Mouse (Mus musculus) heart, adult 2 months (tissue): Measurements from ENCODE around the gene Hps6. TPM values are rescaled to one million over a fixed set of nuclear protein-coding genes. Genes with fewer than 3 reads are reported as not detected.

Source experiments
- DNase-seq, 2 experiments: peaks; one replicate each; pipeline ENCODE4 v3.0.0; 2021
- H3K27ac ChIP-seq: fragments of 200-600 bp; 2 replicates; pipeline ENCODE4 v1.8.1; 2022
- H3K27me3 ChIP-seq: fragments of 200-500 bp; 2 replicates; pipeline ENCODE4 v1.6.1; 2012; ENCODE audit warnings: mild to moderate bottlenecking, low read length, inconsistent platforms, mixed read lengths; ENCODE audit not compliant: control insufficient read depth, insufficient read depth
- H3K36me3 ChIP-seq: fragments of 200-500 bp; 2 replicates; pipeline ENCODE4 v1.6.1; 2012; ENCODE audit warnings: low read length, inconsistent platforms; ENCODE audit not compliant: control insufficient read depth, insufficient read depth
- H3K4me1 ChIP-seq: fragments of 200-500 bp; 2 replicates; pipeline ENCODE4 v1.6.1; 2011; ENCODE audit warnings: low read length; ENCODE audit not compliant: control insufficient read depth, insufficient read depth
- H3K4me3 ChIP-seq: fragments of 200-600 bp; 2 replicates; pipeline ENCODE4 v1.8.1; 2022
- H3K79me2 ChIP-seq: fragments of 200-500 bp; replicated peaks from 2 replicates; pipeline ENCODE4 v1.6.1; 2012; ENCODE audit warnings: mild to moderate bottlenecking, inconsistent platforms, low read length, moderate library complexity, mixed read lengths; ENCODE audit not compliant: control insufficient read depth, insufficient read depth
- H3K9ac ChIP-seq: fragments of 200-500 bp; 2 replicates; pipeline ENCODE4 v1.6.1; 2012; ENCODE audit warnings: low read depth, mild to moderate bottlenecking, control low read depth, inconsistent platforms, low read length, mixed read lengths
- CTCF ChIP-seq: fragments of 200-600 bp; IDR thresholded peaks from 2 replicates; pipeline ENCODE4 v1.8.1; 2022; ENCODE audit warnings: antibody characterized with exemption, mild to moderate bottlenecking, moderate library complexity
- EP300 ChIP-seq: fragments of 200-500 bp; IDR thresholded peaks from 2 replicates; pipeline ENCODE4 v1.6.1; 2011; ENCODE audit warnings: low read depth, low read length, control low read depth; ENCODE audit not compliant: insufficient read depth
- POLR2A ChIP-seq: fragments of 200-500 bp; IDR thresholded peaks from 2 replicates; pipeline ENCODE4 v1.6.1; 2011; ENCODE audit warnings: mild to moderate bottlenecking, low read depth, low read length, control low read depth; ENCODE audit not compliant: insufficient read depth
- WGBS: fragments of 180-500 bp; shearing (Covaris S2); methylation state at CpG from one replicate; pipeline ENCODE4 v1.1.7; 2018; 5-methylcytosine and 5-hydroxymethylcytosine counted together
- intact Hi-C: fragments of 180-260 bp; cut with DNase I; formaldehyde crosslinking; loops from one replicate; pipeline ENCODE4 v1.15.1; 2025
- polyA plus RNA-seq: library from polyadenylated mRNA; depleted of rRNA; stranded (reverse); fragments of >200 nt; gene quantifications from 2 replicates; pipeline ENCODE4 v1.2.3, GENCODE M21; 2012
- total RNA-seq, 2 experiments: library from RNA; stranded (reverse); gene quantifications; 2 replicates each; pipeline ENCODE4 v1.2.3; 2021

Hps6 gene
- total and polyA plus RNA-seq, 3 experiments, result 3.6 to 5.6 (median 5.2) TPM

DNA sequence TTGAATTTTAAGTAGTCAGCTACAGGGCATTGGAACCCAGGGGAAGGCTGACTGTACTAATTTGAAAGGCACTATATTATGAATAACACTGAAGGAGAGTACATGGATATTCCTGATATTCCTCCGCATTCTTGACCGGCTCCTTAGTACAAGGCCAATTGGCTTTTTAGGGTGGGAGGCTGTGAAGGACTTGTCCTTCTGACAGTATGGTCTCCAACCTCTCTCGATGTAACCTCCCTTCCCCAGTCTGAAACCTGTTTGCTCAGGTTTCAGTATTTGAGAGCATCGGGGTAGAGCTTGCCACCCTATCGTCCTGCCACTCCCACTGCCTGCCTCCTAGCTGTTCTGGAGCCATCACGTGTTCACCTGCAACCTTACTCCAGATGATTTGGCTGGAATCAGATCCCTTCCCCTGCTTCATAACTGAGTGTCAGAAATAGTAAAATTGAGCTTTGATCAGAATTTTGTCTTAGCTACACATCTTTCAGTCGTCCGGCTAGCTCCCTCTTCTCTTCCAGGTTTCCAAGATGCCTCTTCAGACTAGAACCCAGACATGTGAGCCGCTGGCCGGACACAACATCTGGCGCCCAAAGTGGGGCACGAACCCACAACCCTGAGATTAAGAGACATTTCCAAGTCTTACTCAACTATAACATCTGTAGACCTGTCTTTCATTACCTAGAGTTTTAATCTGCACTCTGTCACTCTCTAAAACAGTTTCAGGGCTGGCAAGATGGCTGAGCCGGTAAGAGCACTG lies 9.1 kb upstream of the Hps6 start:
- Histone ChIP-seq H3K27ac (no peak overlapping the region), H3K79me2 (peaks cover 4% of the 10 kb centered on the region), H3K9ac (no peak overlapping the region), H3K27me3 (no peaks in the 10 kb centered on the region), H3K36me3 (no peaks in the 10 kb centered on the region), H3K4me3 (no peak overlapping the region), H3K4me1 (peaks cover 2% of the 10 kb centered on the region)
- TF ChIP-seq CTCF (no peak), EP300 (no peak), POLR2A (no peak)
- DNase-seq, result no peak
- WGBS, result 96% methylated on average over 13 of the region's 13 CpGs
- intact Hi-C loops, result no loop called here

DNA sequence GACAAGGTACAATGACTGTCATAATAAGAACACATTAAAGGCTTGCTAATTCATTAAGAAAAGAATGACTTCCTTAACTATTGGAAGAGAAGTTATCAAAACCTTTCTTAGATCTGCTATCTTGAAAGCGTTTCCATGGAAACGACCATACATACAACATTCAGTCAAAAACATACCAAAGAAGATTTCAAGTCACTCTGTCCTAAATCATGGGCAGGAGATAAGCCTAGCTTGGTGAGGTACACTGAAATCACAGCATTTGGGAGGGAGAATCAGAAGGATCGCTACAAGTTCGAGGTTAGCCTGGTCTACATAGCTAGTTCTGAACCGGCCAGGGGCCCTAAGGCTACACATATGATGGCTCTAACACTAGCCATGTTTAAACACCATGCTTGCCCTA lies 5.9 kb upstream of the Hps6 start:
- TF ChIP-seq POLR2A (no peak), EP300 (no peak), CTCF (no peak)
- intact Hi-C loops, result no loop called here
- peak overlapping the region; percentile 90 for H3K27ac ChIP-seq
- no peaks in the 10 kb centered on the region for H3K27me3 ChIP-seq
- no peaks in the 10 kb centered on the region for H3K79me2 ChIP-seq
- H3K4me3 ChIP-seq, result peak overlapping the region; percentile 82
- H3K4me1 ChIP-seq, result peaks cover 2% of the 10 kb centered on the region
- no peaks in the 10 kb centered on the region for H3K36me3 ChIP-seq
- DNase-seq, result no peak
- peak overlapping the region; percentile 95; the same call in 1 of the 2 replicates for H3K9ac ChIP-seq
- 47% methylated on average over 5 of the region's 5 CpGs for WGBS

DNA sequence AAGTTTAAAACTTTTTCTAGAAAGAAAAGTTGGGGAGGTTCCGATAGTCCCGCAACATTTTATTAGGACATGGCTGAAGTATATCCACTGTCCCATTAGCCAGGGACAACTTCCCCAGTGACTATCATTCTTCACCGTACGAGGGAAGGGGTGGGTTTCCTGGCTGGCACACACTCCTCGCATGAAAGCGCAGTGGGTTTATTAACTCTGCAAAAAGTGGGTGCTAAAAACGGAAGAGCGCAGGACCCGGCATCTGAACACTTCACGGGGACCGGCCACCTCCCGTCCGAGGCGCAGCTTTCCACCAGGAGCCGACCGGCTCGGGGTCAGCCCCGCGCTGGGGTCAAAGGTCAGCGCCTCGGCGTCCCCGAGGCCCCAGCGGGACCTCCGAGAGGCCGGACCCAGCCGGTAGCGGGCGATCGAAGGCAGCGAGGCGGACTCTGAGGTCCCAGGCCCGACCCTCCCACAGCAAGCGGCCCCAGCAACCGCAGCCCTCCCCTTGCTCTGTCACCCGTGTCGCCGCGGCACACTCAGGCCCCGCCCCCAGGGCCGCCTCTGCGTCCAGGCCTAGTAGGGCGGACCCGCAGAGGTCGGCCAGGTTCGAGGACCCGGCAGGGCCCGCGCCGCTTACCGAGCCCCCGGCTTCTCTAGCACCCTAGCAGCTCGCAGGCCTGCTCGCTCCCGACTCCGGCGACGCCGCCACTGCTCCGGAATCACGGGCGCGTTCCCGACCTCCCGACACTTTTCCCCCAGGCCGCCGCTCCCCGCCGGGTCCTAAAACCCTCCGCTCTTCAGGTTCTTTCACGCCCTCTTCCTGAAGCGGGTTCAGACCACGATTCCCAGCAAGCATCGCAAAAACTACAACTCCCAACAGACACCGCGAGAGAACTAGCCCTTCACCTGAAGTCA lies 5.3 kb upstream of the Hps6 start, which contains the start of gene Armh3:
Gene Armh3 (minus strand): TSS at position 704 of the 909 bp plus-strand sequence.
- Histone ChIP-seq H3K27me3 (no peaks in the 10 kb centered on the region), H3K36me3 (no peaks in the 10 kb centered on the region), H3K4me1 (peaks cover 2% of the 10 kb centered on the region), H3K79me2 (no peaks in the 10 kb centered on the region), H3K4me3 (peak within 1 kb of the TSS; percentile 82), H3K9ac (peak within 1 kb of the TSS; percentile 95), H3K27ac (peak within 1 kb of the TSS; percentile 90)
- DNase-seq, result peak; percentile 93 to 95
- TF ChIP-seq EP300 (no peak), CTCF (0 out of 2 replicates have a peak, but pooled peaks have one; percentile 14), POLR2A (peak; percentile 62)
- WGBS, result under 1% methylated on average over 75 of the region's 76 CpGs
- intact Hi-C loops, result no loop called here

DNA sequence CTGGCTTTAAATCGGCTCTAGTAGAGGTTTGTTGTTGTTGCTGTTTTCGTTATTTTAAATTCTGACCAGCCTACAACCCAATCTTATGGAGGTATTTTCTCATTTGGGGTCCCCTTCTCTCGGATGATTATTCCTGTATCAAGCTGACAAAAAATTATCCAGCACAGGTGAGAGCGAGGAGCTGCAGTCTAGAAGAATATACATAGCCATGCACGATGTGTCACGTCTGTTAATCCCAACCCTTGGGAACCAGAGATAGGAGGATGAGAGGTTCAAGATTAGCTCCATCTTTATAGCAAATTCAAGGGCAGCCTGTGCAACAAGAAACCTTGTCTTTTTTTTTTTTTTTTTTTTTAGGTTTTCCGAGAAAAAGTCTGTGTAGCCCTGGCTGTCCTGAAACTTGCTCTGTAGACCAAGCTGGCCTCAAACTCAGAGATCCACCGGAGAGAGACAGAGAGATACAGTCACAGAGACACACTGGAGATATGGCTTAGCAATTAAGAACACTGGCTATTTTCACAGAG lies 4.6 kb upstream of the Hps6 start:
- H3K4me3 ChIP-seq, result peak overlapping the region; percentile 82
- no peak overlapping the region for H3K9ac ChIP-seq
- no peaks in the 10 kb centered on the region for H3K36me3 ChIP-seq
- TF ChIP-seq EP300 (no peak), CTCF (no peak), POLR2A (no peak)
- H3K4me1 ChIP-seq, result peaks cover 2% of the 10 kb centered on the region
- no peaks in the 10 kb centered on the region for H3K79me2 ChIP-seq
- DNase-seq, result no peak
- peak overlapping the region; percentile 90 for H3K27ac ChIP-seq
- 8% methylated on average over 8 of the region's 8 CpGs for WGBS
- no peaks in the 10 kb centered on the region for H3K27me3 ChIP-seq
- intact Hi-C loops, result no loop called here

DNA sequence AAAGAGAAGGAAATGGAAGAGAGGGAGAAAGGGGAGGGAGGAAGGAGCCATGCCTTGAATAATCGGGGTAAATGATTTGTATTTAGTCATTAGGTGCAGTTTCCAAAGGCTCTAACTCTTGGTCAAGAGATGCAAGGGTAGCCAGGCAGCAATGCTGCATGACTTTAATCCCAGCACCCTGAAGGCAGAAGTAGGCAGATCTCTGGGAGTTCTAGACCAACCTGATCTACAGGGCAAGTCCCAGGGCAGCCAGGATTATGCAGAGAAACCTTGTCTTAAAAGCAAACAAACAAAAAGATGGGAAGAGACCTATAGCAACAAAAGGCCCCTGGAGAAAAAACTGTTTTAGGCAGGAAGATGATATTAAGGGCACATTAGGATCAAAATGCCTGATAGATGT lies 3.9 kb upstream of the Hps6 start:
- no peak for DNase-seq
- H3K4me3 ChIP-seq, result no peak overlapping the region
- H3K27me3 ChIP-seq, result no peaks in the 10 kb centered on the region
- no peak overlapping the region for H3K9ac ChIP-seq
- peaks cover 7% of the 10 kb centered on the region for H3K4me1 ChIP-seq
- no peaks in the 10 kb centered on the region for H3K79me2 ChIP-seq
- TF ChIP-seq POLR2A, result no peak
- no peak for TF ChIP-seq CTCF
- no peak for TF ChIP-seq EP300
- H3K27ac ChIP-seq, result no peak overlapping the region
- intact Hi-C loops, result no loop called here
- H3K36me3 ChIP-seq, result no peaks in the 10 kb centered on the region
- WGBS, result 28% methylated on average over 1 of the region's 1 CpGs

DNA sequence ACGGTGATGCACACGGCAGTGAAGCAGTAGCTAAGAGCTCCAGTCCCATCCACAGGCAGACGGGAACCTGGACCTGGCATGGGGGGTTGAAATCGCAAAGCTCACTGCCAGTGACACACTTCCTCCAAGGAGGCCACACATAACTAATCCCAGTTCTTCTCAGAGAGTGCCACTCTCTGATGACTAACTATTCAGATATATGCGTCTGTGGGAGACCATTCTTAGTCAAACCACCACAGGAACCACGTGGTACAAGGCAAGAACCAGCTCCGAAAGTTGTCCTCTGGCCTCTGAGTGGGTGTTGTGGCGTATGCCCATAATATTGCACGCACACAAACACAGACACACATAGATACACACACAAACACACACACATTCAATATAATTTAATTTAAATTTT lies 1.0 kb upstream of the Hps6 start:
- intact Hi-C loops, result loop anchor here (5.0 kb wide), 1 partner anchor 40 kb away; the partner anchor contains the start of gene Pprc1
- Histone ChIP-seq H3K27ac (no peak overlapping the region), H3K4me3 (no peak overlapping the region), H3K36me3 (no peaks in the 10 kb centered on the region), H3K79me2 (no peaks in the 10 kb centered on the region), H3K4me1 (peaks cover 8% of the 10 kb centered on the region), H3K27me3 (no peaks in the 10 kb centered on the region), H3K9ac (no peak overlapping the region)
- WGBS, result 72% methylated on average over 9 of the region's 9 CpGs
- no peak for DNase-seq
- TF ChIP-seq CTCF, result no peak
- TF ChIP-seq EP300, result no peak
- no peak for TF ChIP-seq POLR2A
